Mouse (Mus musculus) limb, embryonic 14.5 days (tissue): ENCODE results near the gene Olfr733. TPM values are rescaled to one million over a fixed set of nuclear protein-coding genes. Genes with fewer than 3 reads are reported as not detected.

Experiments used
- ATAC-seq: fragments of 200-750 bp; cut with Nextera tagmentation; 2 replicates; pipeline ENCODE4 v1.8.0; 2017; ENCODE audit warnings: low read depth, moderate number of reproducible peaks, moderate TSS enrichment; ENCODE audit not compliant: low FRiP score
- DNase-seq: peaks from one replicate; pipeline ENCODE4 v3.0.0-alpha.2; 2015; ENCODE audit warnings: low spot score
- H3K27ac ChIP-seq: fragments of 300-500 bp; sonication (generic); replicated peaks from 2 replicates; pipeline ENCODE4 v1.5.1; 2014; ENCODE audit warnings: low read depth, mild to moderate bottlenecking, low read length, moderate library complexity, mixed read lengths
- H3K27me3 ChIP-seq: fragments of 300-500 bp; sonication (generic); 2 replicates; pipeline ENCODE4 v1.6.1; 2014; ENCODE audit warnings: low read length, mixed read lengths; ENCODE audit not compliant: control insufficient read depth, insufficient read depth
- H3K36me3 ChIP-seq: fragments of 300-500 bp; sonication (generic); 2 replicates; pipeline ENCODE4 v1.6.1; 2014; ENCODE audit warnings: mild to moderate bottlenecking, low read length, moderate library complexity, mixed read lengths; ENCODE audit not compliant: control insufficient read depth, insufficient read depth
- H3K4me1 ChIP-seq: fragments of 300-500 bp; sonication (generic); 2 replicates; pipeline ENCODE4 v1.6.1; 2014; ENCODE audit warnings: antibody characterized with exemption, low read length, mixed read lengths; ENCODE audit not compliant: control insufficient read depth, insufficient read depth
- H3K4me2 ChIP-seq: fragments of 300-500 bp; sonication (generic); replicated peaks from 2 replicates; pipeline ENCODE4 v1.6.1; 2014; ENCODE audit warnings: low read depth, mild to moderate bottlenecking, low read length, moderate library complexity; ENCODE audit not compliant: severe bottlenecking
- H3K4me3 ChIP-seq: fragments of 300-500 bp; sonication (generic); replicated peaks from 2 replicates; pipeline ENCODE4 v1.5.1; 2014; ENCODE audit warnings: low read length
- H3K9ac ChIP-seq: fragments of 300-500 bp; sonication (generic); 2 replicates; pipeline ENCODE4 v1.6.1; 2014; ENCODE audit warnings: mild to moderate bottlenecking, low read depth, low read length, moderate library complexity; ENCODE audit not compliant: severe bottlenecking
- H3K9me3 ChIP-seq: fragments of 300-500 bp; sonication (generic); 2 replicates; pipeline ENCODE4 v1.6.1; 2016; ENCODE audit warnings: low read length; ENCODE audit not compliant: control insufficient read depth
- POLR2A ChIP-seq: fragments of 200-500 bp; IDR thresholded peaks from 2 replicates; pipeline ENCODE4 v1.8.0; 2012; ENCODE audit warnings: inconsistent platforms, mild to moderate bottlenecking, moderate library complexity, borderline replicate concordance; ENCODE audit not compliant: insufficient read depth, insufficient read length; ENCODE audit errors: extremely low read depth
- WGBS: fragments of 180-500 bp; shearing (Covaris S2); extraction: QIAGEN DNeasy Blood & Tissue Kit; methylation state at CpG from one replicate; pipeline ENCODE4 v1.1.7; 2014; 5-methylcytosine and 5-hydroxymethylcytosine counted together
- polyA plus RNA-seq, 2 experiments: library from polyadenylated mRNA; depleted of rRNA in 1 of 2; stranded (reverse) in 1 of 2; unstranded in 1 of 2; fragments of >200 nt; fragmentation: Nextera tagmentation in 1 of 2; extraction: Ambion mirVana in 1 of 2; gene quantifications; 2 replicates each; pipeline versions ENCODE4 v1.2.1 to v1.2.3; 2012 to 2014

Olfr733 gene
- polyA plus RNA-seq (2012; rRNA removed) (0.12 TPM in 1 of 2 replicates, not detected in the other), polyA plus RNA-seq (2014; fragmentation: Nextera tagmentation; extraction: Ambion mirVana) (not detected in 2 replicates)

GRCm38 (mm10) chr14:50301422-50301821, at the start of gene Olfr733:
TSS of gene Olfr733 (minus strand) at chr14:50301522.
- no peak for ATAC-seq
- TF ChIP-seq POLR2A, result no peak
- H3K36me3 ChIP-seq, result no peaks in the 10 kb centered on the region
- no peak within 1 kb of the TSS for H3K9ac ChIP-seq
- H3K4me1 ChIP-seq, result no peaks in the 10 kb centered on the region
- DNase-seq, result no peak
- H3K9me3 ChIP-seq, result no peaks in the 10 kb centered on the region
- H3K27me3 ChIP-seq, result no peaks in the 10 kb centered on the region
- H3K4me3 ChIP-seq, result no peak within 1 kb of the TSS
- H3K27ac ChIP-seq, result no peak within 1 kb of the TSS
- H3K4me2 ChIP-seq, result no peak within 1 kb of the TSS

- DNase-seq (no peak), ATAC-seq (no peak)
- H3K9ac ChIP-seq, result no peak within 1 kb of the TSS
- H3K4me2 ChIP-seq, result no peak within 1 kb of the TSS
- WGBS, result 78% methylated on average over 2 of the region's 2 CpGs
- H3K9me3 ChIP-seq, result no peaks in the 10 kb centered on the region
- H3K27ac ChIP-seq, result no peak within 1 kb of the TSS
- H3K4me1 ChIP-seq, result no peaks in the 10 kb centered on the region
- no peak for TF ChIP-seq POLR2A
- H3K27me3 ChIP-seq, result no peaks in the 10 kb centered on the region
- H3K4me3 ChIP-seq, result no peak within 1 kb of the TSS
- no peaks in the 10 kb centered on the region for H3K36me3 ChIP-seq
Measured at GRCm38 (mm10) chr14:50348796-50349195, 47.5 kb upstream of the Olfr733 start, which contains the start of gene Olfr735. TSS of gene Olfr735 (minus strand) at chr14:50348872.

GRCm38 (mm10) chr14:50326661-50327060, 25.3 kb upstream of the Olfr733 start, which contains the start of gene Olfr734:
TSS of gene Olfr734 (minus strand) at chr14:50326761.
- Histone ChIP-seq H3K4me2 (no peak within 1 kb of the TSS), H3K9ac (no peak within 1 kb of the TSS), H3K36me3 (no peaks in the 10 kb centered on the region), H3K27ac (no peak within 1 kb of the TSS), H3K9me3 (no peaks in the 10 kb centered on the region), H3K4me3 (no peak within 1 kb of the TSS), H3K27me3 (no peaks in the 10 kb centered on the region), H3K4me1 (no peaks in the 10 kb centered on the region)
- DNase-seq (no peak), ATAC-seq (no peak)
- WGBS, result 73% methylated on average over 1 of the region's 1 CpGs
- no peak for TF ChIP-seq POLR2A

- H3K27ac ChIP-seq, result no peak within 1 kb of the TSS
- H3K9me3 ChIP-seq, result no peaks in the 10 kb centered on the region
- no peaks in the 10 kb centered on the region for H3K4me1 ChIP-seq
- WGBS, result 85% methylated on average over 1 of the region's 1 CpGs
- H3K9ac ChIP-seq, result no peak within 1 kb of the TSS
- H3K4me2 ChIP-seq, result no peak within 1 kb of the TSS
- H3K4me3 ChIP-seq, result no peak within 1 kb of the TSS
- no peak for TF ChIP-seq POLR2A
- H3K27me3 ChIP-seq, result no peaks in the 10 kb centered on the region
- DNase-seq (no peak), ATAC-seq (no peak)
- no peaks in the 10 kb centered on the region for H3K36me3 ChIP-seq
Measured at GRCm38 (mm10) chr14:50284106-50284505, 17.2 kb downstream of the Olfr733 start, which contains the start of gene Olfr732. TSS of gene Olfr732 (minus strand) at chr14:50284206.

Other genes starting within 250 kb of the Olfr733 start
- gene Olfr726, start 210.6 kb downstream of the Olfr733 start, polyA plus RNA-seq (2012; rRNA removed), result not detected in 2 replicates
- not detected in 2 replicates for gene Olfr726, start 210.6 kb downstream of the Olfr733 start, polyA plus RNA-seq (2014; fragmentation: Nextera tagmentation; extraction: Ambion mirVana)
- not detected in 2 replicates for gene Olfr727, start 178.3 kb downstream of the Olfr733 start, polyA plus RNA-seq (2012; rRNA removed)
- gene Olfr727, start 178.3 kb downstream of the Olfr733 start, polyA plus RNA-seq (2014; fragmentation: Nextera tagmentation; extraction: Ambion mirVana), result not detected in 2 replicates
- not detected in 2 replicates for gene Olfr728, start 158.8 kb downstream of the Olfr733 start, polyA plus RNA-seq (2012; rRNA removed)
- not detected in 2 replicates for gene Olfr728, start 158.8 kb downstream of the Olfr733 start, polyA plus RNA-seq (2014; fragmentation: Nextera tagmentation; extraction: Ambion mirVana)
- gene Olfr729, start 148.6 kb downstream of the Olfr733 start, polyA plus RNA-seq (2012; rRNA removed), result not detected in 2 replicates
- not detected in 2 replicates for gene Olfr729, start 148.6 kb downstream of the Olfr733 start, polyA plus RNA-seq (2014; fragmentation: Nextera tagmentation; extraction: Ambion mirVana)
- not detected in 2 replicates for gene Olfr730, start 113.3 kb downstream of the Olfr733 start, polyA plus RNA-seq (2012; rRNA removed)
- not detected in 2 replicates for gene Olfr730, start 113.3 kb downstream of the Olfr733 start, polyA plus RNA-seq (2014; fragmentation: Nextera tagmentation; extraction: Ambion mirVana)
- not detected in 2 replicates for gene Olfr731, start 59.7 kb downstream of the Olfr733 start, polyA plus RNA-seq (2012; rRNA removed)
- gene Olfr731, start 59.7 kb downstream of the Olfr733 start, polyA plus RNA-seq (2014; fragmentation: Nextera tagmentation; extraction: Ambion mirVana), result not detected in 2 replicates
- not detected in 2 replicates for gene Olfr732, start 17.3 kb downstream of the Olfr733 start, polyA plus RNA-seq (2012; rRNA removed)
- not detected in 2 replicates for gene Olfr732, start 17.3 kb downstream of the Olfr733 start, polyA plus RNA-seq (2014; fragmentation: Nextera tagmentation; extraction: Ambion mirVana)
- not detected in 2 replicates for gene Olfr734, start 25.2 kb upstream of the Olfr733 start, polyA plus RNA-seq (2012; rRNA removed)
- not detected in 2 replicates for gene Olfr734, start 25.2 kb upstream of the Olfr733 start, polyA plus RNA-seq (2014; fragmentation: Nextera tagmentation; extraction: Ambion mirVana)
- gene Olfr735, start 47.4 kb upstream of the Olfr733 start, polyA plus RNA-seq (2012; rRNA removed), result not detected in 2 replicates
- gene Olfr735, start 47.4 kb upstream of the Olfr733 start, polyA plus RNA-seq (2014; fragmentation: Nextera tagmentation; extraction: Ambion mirVana), result not detected in 2 replicates
- 0.04 TPM in 2 replicates for gene Tlr11, start 56.4 kb upstream of the Olfr733 start, polyA plus RNA-seq (2012; rRNA removed)
- gene Tlr11, start 56.4 kb upstream of the Olfr733 start, polyA plus RNA-seq (2014; fragmentation: Nextera tagmentation; extraction: Ambion mirVana), result not detected in 2 replicates
- not detected in 2 replicates for gene Olfr736, start 79.6 kb upstream of the Olfr733 start, polyA plus RNA-seq (2012; rRNA removed)
- gene Olfr736, start 79.6 kb upstream of the Olfr733 start, polyA plus RNA-seq (2014; fragmentation: Nextera tagmentation; extraction: Ambion mirVana), result not detected in 2 replicates
- not detected in 2 replicates for gene Olfr738, start 106.0 kb upstream of the Olfr733 start, polyA plus RNA-seq (2012; rRNA removed)
- not detected in 2 replicates for gene Olfr738, start 106.0 kb upstream of the Olfr733 start, polyA plus RNA-seq (2014; fragmentation: Nextera tagmentation; extraction: Ambion mirVana)
- not detected in 2 replicates for gene Olfr739, start 117.1 kb upstream of the Olfr733 start, polyA plus RNA-seq (2012; rRNA removed)
- not detected in 2 replicates for gene Olfr739, start 117.1 kb upstream of the Olfr733 start, polyA plus RNA-seq (2014; fragmentation: Nextera tagmentation; extraction: Ambion mirVana)
- gene Olfr740, start 144.0 kb upstream of the Olfr733 start, polyA plus RNA-seq (2012; rRNA removed), result not detected in 2 replicates
- not detected in 2 replicates for gene Olfr740, start 144.0 kb upstream of the Olfr733 start, polyA plus RNA-seq (2014; fragmentation: Nextera tagmentation; extraction: Ambion mirVana)
- gene Olfr741, start 171.2 kb upstream of the Olfr733 start, polyA plus RNA-seq (2012; rRNA removed), result not detected in 2 replicates
- gene Olfr741, start 171.2 kb upstream of the Olfr733 start, polyA plus RNA-seq (2014; fragmentation: Nextera tagmentation; extraction: Ambion mirVana), result not detected in 2 replicates
- not detected in 2 replicates for gene Olfr742, start 202.1 kb upstream of the Olfr733 start, polyA plus RNA-seq (2012; rRNA removed)
- gene Olfr742, start 202.1 kb upstream of the Olfr733 start, polyA plus RNA-seq (2014; fragmentation: Nextera tagmentation; extraction: Ambion mirVana), result not detected in 2 replicates
- gene Olfr743, start 220.3 kb upstream of the Olfr733 start, polyA plus RNA-seq (2012; rRNA removed), result not detected in 2 replicates
- gene Olfr743, start 220.3 kb upstream of the Olfr733 start, polyA plus RNA-seq (2014; fragmentation: Nextera tagmentation; extraction: Ambion mirVana), result not detected in 2 replicates